Mouse (Mus musculus): ENCODE data around the gene Vasp.

GRCm38 (mm10) chr7:19220061-19220460 is 51.6 kb downstream of the Vasp start:
- no peak for TF ChIP-seq CTCF (IDR thresholded peaks at IDR 0.05; ENCODE audit: low read depth, low read length)
- no peak for TF ChIP-seq EP300 (IDR thresholded peaks at IDR 0.05; ENCODE audit: insufficient read depth, low read depth, low read length)

Data from ES-Bruce4 (cell line).